Mouse (Mus musculus): Measurements from ENCODE around the gene Csnk1d. TPM values are rescaled to one million over a fixed set of nuclear protein-coding genes. Genes with fewer than 3 reads are reported as not detected.

Gene Csnk1d
- polyA plus RNA-seq, 1 experiment from 2014 or later: 84.6 TPM

DNA sequence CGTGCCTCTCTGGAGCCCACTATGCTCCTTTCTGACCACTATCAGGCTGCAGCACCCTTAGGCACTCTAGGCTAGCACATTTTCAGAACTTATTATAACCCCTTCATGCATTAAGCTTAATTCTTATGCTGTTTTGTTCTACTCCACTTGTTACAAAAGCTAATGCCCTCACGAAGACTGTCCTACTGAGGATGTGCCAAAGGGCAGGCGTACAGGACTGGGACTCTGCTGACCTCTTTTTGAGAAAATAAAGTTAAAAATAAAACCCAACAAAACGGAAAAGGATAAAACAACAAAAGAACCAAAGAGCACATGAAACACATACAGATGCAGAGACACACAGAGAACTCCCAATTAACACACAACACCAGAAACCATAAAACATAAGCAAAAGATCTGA lies 9.5 kb downstream of the Csnk1d start:
- H3K9me3 ChIP-seq (ENCODE audit: control insufficient read depth, low read length): no peaks in the 10 kb centered on the region
- no peak for ATAC-seq (ENCODE audit: insufficient read depth, low FRiP score, low TSS enrichment)
- H3K36me3 ChIP-seq (ENCODE audit: control insufficient read depth, insufficient read depth, low read length): peaks cover 19% of the 10 kb centered on the region

DNA sequence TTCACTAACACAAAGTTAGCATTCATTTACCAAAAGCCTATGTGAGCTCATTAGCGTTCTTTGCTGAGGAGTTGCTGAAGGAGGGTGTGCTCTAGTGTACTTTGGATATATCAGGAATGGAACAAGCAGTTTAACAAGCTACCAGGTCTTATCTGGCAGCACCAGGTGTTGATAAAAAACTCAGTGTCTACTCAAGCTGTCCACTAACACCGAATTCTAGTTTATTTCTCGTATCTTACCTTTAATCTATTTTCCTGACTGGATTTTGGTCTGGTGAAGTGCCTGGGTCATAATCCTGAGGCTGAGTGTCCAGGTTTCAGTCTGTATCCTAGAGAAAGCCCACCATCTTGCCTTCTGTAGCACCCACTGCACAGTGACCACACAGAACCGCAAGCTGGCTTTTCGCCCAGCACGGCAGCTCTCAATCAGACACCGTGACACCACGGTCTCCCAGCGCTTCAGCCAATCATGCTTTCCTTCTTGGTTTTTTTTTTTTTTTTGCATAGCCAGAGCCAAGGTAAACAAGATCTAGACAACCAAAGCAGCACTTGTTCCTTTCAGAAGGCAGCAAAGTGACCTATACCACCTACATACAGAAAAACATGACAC lies 10.6 kb downstream of the Csnk1d start:
- Histone ChIP-seq H3K4me2 (ENCODE audit: low read depth) (no peak overlapping the region), H3K4me1 (ENCODE audit: control insufficient read depth, insufficient read depth, low read length) (no peaks in the 10 kb centered on the region), H3K4me3 (ENCODE audit: low read depth, low read length) (no peak overlapping the region), H3K36me3 (ENCODE audit: control insufficient read depth, insufficient read depth, low read length) (peaks cover 16% of the 10 kb centered on the region), H3K27me3 (ENCODE audit: control insufficient read depth, insufficient read depth, low read length) (no peaks in the 10 kb centered on the region), H3K9ac (ENCODE audit: low read length) (no peak overlapping the region), H3K9me3 (ENCODE audit: control insufficient read depth, low read length) (no peaks in the 10 kb centered on the region), H3K27ac (ENCODE audit: low read depth, low read length) (no peak overlapping the region)
- ATAC-seq (ENCODE audit: insufficient read depth, low FRiP score, low TSS enrichment) (no peak), DNase-seq (ENCODE audit: low spot score) (no peak)
- 94% methylated on average over 9 of the region's 9 CpGs for WGBS

More for the DNA sequence above, 9.5 kb downstream of the Csnk1d start:
- H3K27ac ChIP-seq (ENCODE audit: low read depth, low read length): no peak overlapping the region
- H3K9ac ChIP-seq (ENCODE audit: low read length): no peak overlapping the region
- H3K4me2 ChIP-seq (ENCODE audit: low read depth): no peak overlapping the region
- 93% methylated on average over 4 of the region's 4 CpGs for WGBS
- H3K4me1 ChIP-seq (ENCODE audit: control insufficient read depth, insufficient read depth, low read length): no peaks in the 10 kb centered on the region
- DNase-seq (ENCODE audit: low spot score): no peak
- H3K4me3 ChIP-seq (ENCODE audit: low read depth, low read length): no peak overlapping the region
- H3K27me3 ChIP-seq (ENCODE audit: control insufficient read depth, insufficient read depth, low read length): no peaks in the 10 kb centered on the region

DNA sequence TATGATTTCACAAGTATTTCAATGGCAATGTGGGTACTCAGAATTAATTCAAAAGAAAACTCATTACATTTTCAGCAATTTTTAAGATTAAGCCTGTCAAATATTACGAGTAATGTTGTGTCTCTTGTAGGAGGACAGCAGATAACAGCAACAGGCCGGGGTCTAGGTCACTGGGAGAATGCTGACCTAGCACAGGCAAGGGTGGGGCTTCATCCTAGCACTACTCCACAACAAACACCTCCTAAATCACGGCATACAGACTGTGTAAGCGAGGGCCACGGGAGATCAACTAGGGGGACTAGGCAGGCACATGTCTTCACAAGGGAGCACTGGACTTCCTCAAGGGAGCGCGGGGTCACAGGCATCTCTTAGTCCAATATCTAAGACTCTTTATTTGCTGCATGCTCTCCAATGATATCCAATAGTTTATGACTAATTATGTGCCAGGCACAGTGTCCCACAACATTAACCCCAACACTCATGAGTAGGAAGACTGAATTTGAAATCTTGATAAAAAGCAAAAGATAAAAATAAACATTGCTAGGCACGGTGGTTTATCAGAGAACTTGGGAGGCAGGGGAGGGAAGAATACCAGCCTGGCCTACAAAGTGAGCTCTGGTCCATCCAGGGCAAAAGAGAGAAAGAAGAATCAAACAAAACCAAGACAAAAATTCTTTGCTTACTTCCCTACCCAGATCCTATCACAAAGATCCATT lies 11.3 kb downstream of the Csnk1d start:
- no peak for DNase-seq (ENCODE audit: low spot score)
- no peak for ATAC-seq (ENCODE audit: insufficient read depth, low FRiP score, low TSS enrichment)
- no peaks in the 10 kb centered on the region for H3K27me3 ChIP-seq (ENCODE audit: control insufficient read depth, insufficient read depth, low read length)
- H3K4me1 ChIP-seq (ENCODE audit: control insufficient read depth, insufficient read depth, low read length): no peaks in the 10 kb centered on the region
- H3K4me2 ChIP-seq (ENCODE audit: low read depth): no peak overlapping the region
- WGBS: 89% methylated on average over 8 of the region's 8 CpGs
- H3K27ac ChIP-seq (ENCODE audit: low read depth, low read length): no peak overlapping the region
- H3K9me3 ChIP-seq (ENCODE audit: control insufficient read depth, low read length): no peaks in the 10 kb centered on the region
- no peak overlapping the region for H3K9ac ChIP-seq (ENCODE audit: low read length)
- H3K36me3 ChIP-seq (ENCODE audit: control insufficient read depth, insufficient read depth, low read length): peaks cover 16% of the 10 kb centered on the region
- no peak overlapping the region for H3K4me3 ChIP-seq (ENCODE audit: low read depth, low read length)

DNA sequence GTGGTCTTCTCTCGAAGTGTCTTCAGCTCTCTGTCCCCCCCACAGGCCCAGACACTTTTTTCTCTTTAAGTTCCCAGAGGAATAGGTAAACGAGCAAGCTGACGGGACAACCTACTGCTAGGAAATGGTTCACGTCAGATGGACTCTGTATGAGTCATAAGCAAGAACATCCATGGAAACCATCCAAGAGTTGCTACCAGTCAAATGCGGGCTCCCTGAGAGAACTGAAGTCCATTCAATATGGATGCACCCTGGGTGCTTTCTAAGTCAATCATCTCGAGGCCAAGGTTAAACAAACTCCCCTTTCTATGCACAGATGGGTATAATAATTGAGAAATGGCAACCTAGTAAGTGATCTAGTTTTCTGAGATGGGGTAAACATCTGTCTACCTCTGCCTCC lies 17.8 kb downstream of the Csnk1d start:
- peaks cover 27% of the 10 kb centered on the region for H3K36me3 ChIP-seq (ENCODE audit: control insufficient read depth, insufficient read depth, low read length)
- H3K27me3 ChIP-seq (ENCODE audit: control insufficient read depth, insufficient read depth, low read length): no peaks in the 10 kb centered on the region
- H3K9ac ChIP-seq (ENCODE audit: low read length): no peak overlapping the region
- H3K4me1 ChIP-seq (ENCODE audit: control insufficient read depth, insufficient read depth, low read length): no peaks in the 10 kb centered on the region
- no peak for ATAC-seq (ENCODE audit: insufficient read depth, low FRiP score, low TSS enrichment)
- H3K4me3 ChIP-seq (ENCODE audit: low read depth, low read length): no peak overlapping the region
- H3K27ac ChIP-seq (ENCODE audit: low read depth, low read length): no peak overlapping the region
- 93% methylated on average over 6 of the region's 6 CpGs for WGBS
- no peaks in the 10 kb centered on the region for H3K9me3 ChIP-seq (ENCODE audit: control insufficient read depth, low read length)
- H3K4me2 ChIP-seq (ENCODE audit: low read depth): no peak overlapping the region
- no peak for DNase-seq (ENCODE audit: low spot score)

DNA sequence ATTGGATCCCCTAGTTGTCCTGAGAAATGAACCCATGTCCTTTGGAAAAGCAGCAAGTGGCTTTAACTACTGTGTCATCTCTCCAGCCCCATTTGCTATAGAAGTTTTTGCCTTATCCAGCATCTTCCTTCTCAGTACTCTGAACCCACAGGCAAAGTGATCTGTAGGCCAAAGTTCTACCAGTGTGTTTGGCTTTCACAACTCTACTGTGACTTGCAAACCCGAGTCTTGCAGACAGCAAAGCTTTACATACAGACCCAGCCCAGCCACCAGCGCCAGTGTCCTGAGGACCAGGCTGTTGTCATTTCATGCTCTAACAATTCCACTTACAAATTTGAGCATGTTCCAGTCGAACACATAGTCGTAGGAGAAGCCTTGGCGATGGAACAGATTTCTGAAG lies 19.9 kb downstream of the Csnk1d start:
- Histone ChIP-seq H3K4me3 (ENCODE audit: low read depth, low read length) (no peak overlapping the region), H3K9me3 (ENCODE audit: control insufficient read depth, low read length) (no peaks in the 10 kb centered on the region), H3K27me3 (ENCODE audit: control insufficient read depth, insufficient read depth, low read length) (no peaks in the 10 kb centered on the region), H3K27ac (ENCODE audit: low read depth, low read length) (no peak overlapping the region), H3K9ac (ENCODE audit: low read length) (no peak overlapping the region), H3K4me1 (ENCODE audit: control insufficient read depth, insufficient read depth, low read length) (no peaks in the 10 kb centered on the region), H3K4me2 (ENCODE audit: low read depth) (no peak overlapping the region), H3K36me3 (ENCODE audit: control insufficient read depth, insufficient read depth, low read length) (peaks cover 42% of the 10 kb centered on the region)
- ATAC-seq (ENCODE audit: insufficient read depth, low FRiP score, low TSS enrichment) (no peak), DNase-seq (ENCODE audit: low spot score) (no peak)
- WGBS: 90% methylated on average over 5 of the region's 5 CpGs

DNA sequence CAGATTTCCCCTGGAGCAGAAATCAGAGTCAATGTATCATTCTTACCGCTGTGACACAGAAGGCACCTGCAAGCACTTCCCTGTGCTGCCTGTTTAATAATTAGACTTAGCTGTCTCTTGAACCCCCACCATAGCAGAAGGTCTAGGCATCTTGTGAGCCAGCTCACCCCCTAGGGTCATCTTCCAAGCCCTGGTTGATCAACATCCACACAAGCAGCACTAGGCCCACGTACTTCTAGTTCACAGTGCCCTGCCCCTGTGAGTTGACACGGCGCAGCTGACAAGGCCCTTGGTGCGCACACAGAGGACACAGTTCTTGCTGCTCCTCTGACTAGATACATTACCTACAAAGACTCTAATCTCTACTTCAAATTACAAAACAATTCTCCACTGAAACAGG lies 21.4 kb downstream of the Csnk1d start:
- ATAC-seq (ENCODE audit: insufficient read depth, low FRiP score, low TSS enrichment) (no peak), DNase-seq (ENCODE audit: low spot score) (no peak)
- 93% methylated on average over 5 of the region's 5 CpGs for WGBS
- no peaks in the 10 kb centered on the region for H3K4me1 ChIP-seq (ENCODE audit: control insufficient read depth, insufficient read depth, low read length)
- H3K27ac ChIP-seq (ENCODE audit: low read depth, low read length): no peak overlapping the region
- H3K36me3 ChIP-seq (ENCODE audit: control insufficient read depth, insufficient read depth, low read length): peaks cover 52% of the 10 kb centered on the region
- H3K9me3 ChIP-seq (ENCODE audit: control insufficient read depth, low read length): no peaks in the 10 kb centered on the region
- no peaks in the 10 kb centered on the region for H3K27me3 ChIP-seq (ENCODE audit: control insufficient read depth, insufficient read depth, low read length)
- no peak overlapping the region for H3K9ac ChIP-seq (ENCODE audit: low read length)
- H3K4me3 ChIP-seq (ENCODE audit: low read depth, low read length): no peak overlapping the region
- H3K4me2 ChIP-seq (ENCODE audit: low read depth): no peak overlapping the region

DNA sequence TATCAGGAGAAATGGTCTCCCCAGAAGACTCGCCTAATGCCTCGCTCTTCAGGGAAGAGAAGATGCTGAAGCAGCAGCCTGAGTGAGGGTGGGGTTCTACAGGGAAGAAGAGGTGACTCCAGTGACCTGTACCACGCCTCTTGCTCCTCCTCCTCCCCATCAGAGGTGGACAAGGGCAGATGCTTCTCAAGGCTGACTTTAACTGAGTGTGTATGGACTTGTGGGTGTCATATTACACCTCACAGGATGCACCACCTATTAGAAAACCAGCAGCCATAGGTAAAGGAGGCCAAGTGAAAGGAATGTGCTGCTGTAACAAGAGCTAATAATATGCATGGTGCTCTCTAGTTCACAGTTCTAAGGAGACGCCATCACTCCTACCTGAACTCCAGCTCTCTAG lies 25.5 kb downstream of the Csnk1d start:
- Histone ChIP-seq H3K36me3 (ENCODE audit: control insufficient read depth, insufficient read depth, low read length) (peaks cover 55% of the 10 kb centered on the region), H3K4me3 (ENCODE audit: low read depth, low read length) (no peak overlapping the region), H3K9me3 (ENCODE audit: control insufficient read depth, low read length) (no peaks in the 10 kb centered on the region), H3K4me2 (ENCODE audit: low read depth) (no peak overlapping the region), H3K4me1 (ENCODE audit: control insufficient read depth, insufficient read depth, low read length) (no peaks in the 10 kb centered on the region), H3K27me3 (ENCODE audit: control insufficient read depth, insufficient read depth, low read length) (no peaks in the 10 kb centered on the region), H3K27ac (ENCODE audit: low read depth, low read length) (no peak overlapping the region), H3K9ac (ENCODE audit: low read length) (no peak overlapping the region)
- ATAC-seq (ENCODE audit: insufficient read depth, low FRiP score, low TSS enrichment) (no peak), DNase-seq (ENCODE audit: low spot score) (no peak)
- WGBS: 87% methylated on average over 4 of the region's 4 CpGs

DNA sequence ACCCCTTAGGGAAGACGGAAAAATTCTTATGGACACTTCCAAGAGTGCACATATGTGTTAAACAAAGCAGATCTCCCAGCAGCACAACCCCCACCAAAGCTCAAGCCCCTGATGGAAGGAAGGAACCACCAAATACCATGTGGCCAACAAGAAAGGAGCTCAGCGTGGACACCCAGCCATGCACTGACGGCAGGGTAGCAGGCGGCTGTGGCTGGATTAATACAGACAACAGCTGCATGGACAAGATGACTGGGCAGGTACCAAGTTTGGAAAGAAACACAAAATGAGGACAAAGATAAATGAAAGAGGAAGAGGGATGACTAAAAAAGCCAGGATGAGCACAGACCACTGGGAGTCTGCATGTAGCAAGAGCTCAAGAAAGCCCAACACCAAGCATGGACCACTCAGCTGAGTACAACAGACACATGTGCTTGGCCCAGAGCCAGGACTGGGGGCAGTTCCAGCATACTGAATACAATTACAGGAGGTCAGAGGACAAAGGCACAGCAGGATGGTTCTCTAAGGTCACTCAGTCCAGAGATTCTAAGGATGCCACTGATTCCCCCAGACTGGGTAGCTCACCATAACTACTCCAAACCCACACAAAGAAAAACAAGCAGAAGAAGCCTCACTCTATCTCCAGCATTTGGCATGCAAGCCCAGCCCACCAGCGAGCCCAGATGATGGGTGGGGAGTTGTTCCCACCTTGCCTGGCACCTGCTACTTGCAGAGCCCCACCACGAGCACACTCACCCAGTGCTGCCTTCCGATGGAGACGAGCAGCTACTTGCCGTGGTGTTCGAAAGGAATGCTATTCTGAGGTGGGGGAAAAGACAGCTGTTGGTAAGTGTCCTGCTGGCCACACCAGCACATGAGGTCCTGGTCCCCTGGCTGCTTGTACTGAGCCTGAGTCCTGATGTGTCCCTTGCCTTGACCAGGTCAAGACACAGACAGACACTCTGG lies 26.7 kb downstream of the Csnk1d start:
- no peak overlapping the region for H3K4me3 ChIP-seq (ENCODE audit: low read depth, low read length)
- H3K27ac ChIP-seq (ENCODE audit: low read depth, low read length): no peak overlapping the region
- peaks cover 49% of the 10 kb centered on the region for H3K36me3 ChIP-seq (ENCODE audit: control insufficient read depth, insufficient read depth, low read length)
- H3K9me3 ChIP-seq (ENCODE audit: control insufficient read depth, low read length): no peaks in the 10 kb centered on the region
- H3K9ac ChIP-seq (ENCODE audit: low read length): no peak overlapping the region
- H3K27me3 ChIP-seq (ENCODE audit: control insufficient read depth, insufficient read depth, low read length): no peaks in the 10 kb centered on the region
- H3K4me2 ChIP-seq (ENCODE audit: low read depth): no peak overlapping the region
- DNase-seq (ENCODE audit: low spot score): no peak
- WGBS: 82% methylated on average over 10 of the region's 10 CpGs
- H3K4me1 ChIP-seq (ENCODE audit: control insufficient read depth, insufficient read depth, low read length): no peaks in the 10 kb centered on the region
- no peak for ATAC-seq (ENCODE audit: insufficient read depth, low FRiP score, low TSS enrichment)

Measured in neural tube, embryonic 11.5 days (tissue).